Mouse (Mus musculus) testis, adult 2 months (tissue): ENCODE measurements around the gene Lzts2.

ENCODE experiments used
- CTCF ChIP-seq: fragments of 200-500 bp; IDR thresholded peaks from 2 replicates; pipeline ENCODE4 v1.5.1; 2012; ENCODE audit warnings: low read depth, mild to moderate bottlenecking, inconsistent platforms, low read length, moderate library complexity; ENCODE audit not compliant: control insufficient read depth, insufficient read depth, insufficient replicate concordance
- POLR2A ChIP-seq: fragments of 200-500 bp; IDR thresholded peaks from 2 replicates; pipeline ENCODE4 v1.6.1; 2012; ENCODE audit warnings: low read depth, mild to moderate bottlenecking, inconsistent platforms, low read length, moderate library complexity; ENCODE audit not compliant: control insufficient read depth

DNA sequence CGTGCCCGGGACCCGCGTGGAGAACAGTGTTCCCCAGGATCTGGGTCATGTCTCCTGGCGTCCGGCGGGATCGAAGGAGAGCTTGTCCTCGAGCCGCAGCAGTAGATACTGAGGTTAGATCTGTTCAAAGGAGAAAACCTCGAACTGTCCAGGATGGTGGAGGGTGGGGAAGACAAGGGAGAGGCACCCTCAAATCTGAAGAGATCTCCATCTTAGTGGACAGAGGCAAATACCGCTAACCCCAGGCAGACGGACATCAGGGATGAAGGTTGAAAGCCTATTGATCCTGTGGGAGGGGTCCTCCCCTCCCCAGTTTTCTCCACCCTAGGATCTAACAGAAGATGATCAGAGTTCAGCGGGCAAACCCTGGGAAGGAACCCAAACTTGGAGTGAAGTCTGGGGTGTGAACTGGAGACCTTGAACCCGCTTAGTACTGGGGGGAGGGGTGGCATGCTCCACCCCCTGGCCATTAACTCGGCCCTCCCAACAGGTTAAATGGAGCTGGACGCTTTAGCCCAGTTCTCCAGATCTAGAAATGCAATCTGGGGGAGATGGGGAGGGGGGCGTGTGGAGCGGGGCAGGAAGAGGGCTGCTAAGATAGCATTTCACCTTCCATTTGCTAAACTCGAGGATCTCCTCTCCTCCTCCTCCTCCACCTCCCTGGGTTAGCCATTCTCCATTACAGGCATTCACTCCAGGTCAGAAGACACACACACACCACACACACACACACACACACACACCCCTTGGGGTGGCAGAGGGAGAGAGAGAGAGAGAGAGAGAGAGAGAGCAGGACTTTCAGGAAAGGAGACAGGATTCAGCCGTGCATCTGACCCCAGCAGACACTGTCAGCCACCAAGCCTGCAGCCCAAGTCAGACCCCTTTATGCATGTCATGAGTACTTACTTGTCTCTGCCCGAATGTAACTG is 24.4 kb upstream of the Lzts2 start:
- TF ChIP-seq CTCF: no peak
- TF ChIP-seq POLR2A: no peak
